Mouse (Mus musculus) testis, postnatal 10 days (tissue): ENCODE data around the gene Hist1h2bj.

ENCODE experiments used
- DNase-seq: peaks from one replicate; pipeline ENCODE4 v3.0.0; 2021; ENCODE audit warnings: low spot score

Hist1h2bj gene

DNA sequence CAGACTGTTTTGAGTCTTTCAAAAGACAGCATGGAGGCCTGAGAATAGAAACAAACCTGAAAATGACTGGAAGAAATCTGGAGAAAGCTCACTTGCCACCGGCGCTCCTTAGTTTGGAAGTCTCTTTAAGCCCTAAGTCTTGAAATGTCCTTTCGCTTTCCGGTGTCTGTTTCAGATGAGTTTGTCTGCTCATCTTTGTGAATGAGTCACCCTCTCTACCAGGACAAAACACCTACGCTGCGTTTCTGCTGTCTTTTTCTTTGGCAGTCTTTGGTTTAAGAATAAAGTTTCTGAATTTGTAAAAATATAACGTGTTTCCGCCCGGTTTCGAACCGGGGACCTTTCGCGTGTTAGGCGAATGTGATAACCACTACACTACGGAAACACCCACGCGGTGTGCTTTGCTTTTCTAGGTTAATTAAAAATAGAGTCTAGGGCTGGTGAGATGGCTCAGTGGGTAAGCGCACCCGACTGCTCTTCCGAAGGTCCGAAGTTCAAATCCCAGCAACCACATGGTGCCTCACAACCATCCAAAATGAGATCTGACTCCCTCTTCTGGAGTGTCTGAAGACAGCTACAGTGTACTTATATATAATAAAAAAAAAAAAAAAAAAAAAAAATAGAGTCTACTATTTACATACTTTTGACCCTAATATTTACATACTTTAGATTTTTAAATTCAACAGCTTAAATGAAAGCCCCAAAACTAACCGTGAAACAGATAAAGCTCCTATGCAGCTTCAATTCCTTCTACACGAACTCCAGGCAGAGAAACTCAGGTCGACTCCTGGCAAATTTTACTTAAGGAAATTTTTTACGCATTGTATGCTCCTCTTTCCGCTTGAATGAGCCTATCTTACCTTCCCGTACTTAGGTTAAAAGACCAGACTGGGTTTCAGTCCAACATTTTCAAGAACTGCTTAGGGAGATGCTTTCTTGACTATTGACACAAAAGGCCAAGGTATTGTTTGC, 27.2 kb upstream of the Hist1h2bj start:
- DNase-seq, result peak; percentile 74

DNA sequence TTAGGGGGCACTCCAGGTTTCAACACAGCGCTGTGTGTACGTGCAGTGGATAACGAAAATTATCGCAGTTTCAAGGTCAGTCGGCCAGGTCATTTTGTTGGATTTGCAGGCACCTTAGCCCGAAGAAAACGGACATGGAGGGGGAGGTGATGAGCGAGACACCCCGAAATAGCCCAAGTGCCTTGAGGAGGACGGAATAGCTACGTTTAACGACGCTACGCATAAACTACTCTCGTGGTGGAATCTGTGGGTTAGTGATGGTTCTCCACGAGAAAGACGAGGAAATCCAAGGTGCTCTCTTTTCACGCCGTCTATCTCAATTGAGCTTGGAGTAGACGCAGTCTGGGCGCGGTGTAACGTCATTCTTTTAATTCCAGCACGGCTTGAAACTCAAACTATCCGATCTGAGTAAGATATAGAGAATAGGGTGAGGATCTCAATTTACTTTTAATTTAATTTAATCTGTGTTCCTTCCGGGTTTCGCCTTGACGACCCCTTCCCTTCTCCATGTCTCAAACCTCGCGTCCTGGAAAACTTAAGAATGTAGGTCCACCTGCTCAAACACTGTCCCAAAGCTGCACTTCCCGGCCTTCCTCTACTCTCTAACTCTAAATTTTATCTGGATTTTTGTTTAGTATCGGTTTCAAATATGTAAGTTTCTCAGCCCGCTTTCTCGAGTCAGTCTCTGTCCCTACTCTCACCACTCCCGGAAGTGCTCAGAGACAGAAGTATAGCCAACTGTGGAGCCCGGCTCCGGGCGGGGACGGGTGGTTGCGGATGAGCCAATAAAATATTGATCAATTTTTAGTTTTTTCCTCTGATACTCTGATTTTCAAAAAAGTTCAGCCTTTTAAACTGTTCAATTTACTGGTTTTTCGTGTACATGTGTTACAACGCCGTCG, 22.8 kb upstream of the Hist1h2bj start:
- peak; percentile 47 for DNase-seq

DNA sequence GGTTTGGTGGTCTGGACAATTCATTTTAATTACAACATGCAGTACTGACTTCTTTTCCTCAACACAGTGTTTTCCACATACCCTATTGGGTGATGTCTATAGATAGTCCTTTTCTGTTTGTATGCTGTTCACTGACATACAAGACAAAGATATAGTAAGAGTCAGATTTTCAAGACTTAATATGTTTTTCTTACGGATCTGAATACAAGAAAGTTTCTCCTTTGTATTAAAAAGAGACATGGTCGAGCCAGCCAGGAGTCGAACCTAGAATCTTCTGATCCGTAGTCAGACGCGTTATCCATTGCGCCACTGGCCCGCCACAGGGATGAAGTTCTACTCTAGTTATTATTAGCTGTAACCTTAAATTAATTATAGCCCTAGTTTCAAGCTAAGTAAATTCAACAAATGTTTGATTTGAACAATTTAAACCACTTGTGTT, 22.1 kb upstream of the Hist1h2bj start:
- DNase-seq, result peak; percentile 71

DNA sequence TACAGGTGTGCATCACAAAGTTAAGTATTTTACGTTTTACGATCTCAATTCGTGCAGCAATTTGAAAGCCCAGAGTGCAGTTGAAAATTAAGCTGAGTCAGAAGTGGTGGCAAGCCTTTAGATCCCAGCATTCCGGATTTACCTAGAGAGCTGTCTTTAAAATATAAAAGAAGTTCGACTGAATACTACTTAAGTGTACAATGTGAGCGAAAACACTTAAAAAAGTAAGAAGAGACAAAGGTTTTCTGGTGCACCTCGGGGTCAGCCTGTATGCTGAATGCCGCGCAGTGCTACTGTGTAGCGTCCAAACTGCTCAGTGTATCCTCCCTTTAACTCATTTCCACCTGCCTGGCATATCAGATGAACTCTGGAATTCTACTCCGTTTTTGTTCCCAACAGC, 21.4 kb upstream of the Hist1h2bj start:
- DNase-seq, result no peak

DNA sequence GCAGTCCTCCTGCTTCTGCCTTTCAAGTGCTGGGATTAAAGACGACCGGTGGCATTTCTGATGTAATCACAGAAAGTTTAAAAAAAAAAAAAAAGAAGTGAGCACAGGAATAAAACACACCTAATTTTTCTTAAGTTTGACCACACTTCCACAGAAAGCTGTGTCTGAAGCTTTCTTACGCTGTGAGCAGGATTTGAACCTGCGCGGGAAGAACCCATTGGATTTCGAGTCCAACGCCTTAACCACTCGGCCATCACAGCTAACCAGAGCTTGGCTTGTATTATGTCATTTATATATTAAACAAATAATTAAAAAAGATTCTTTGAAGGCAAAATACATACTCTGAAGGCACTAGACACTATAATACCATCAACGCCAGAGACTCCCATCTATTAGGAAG, 20.8 kb upstream of the Hist1h2bj start:
- peak; percentile 82 for DNase-seq

DNA sequence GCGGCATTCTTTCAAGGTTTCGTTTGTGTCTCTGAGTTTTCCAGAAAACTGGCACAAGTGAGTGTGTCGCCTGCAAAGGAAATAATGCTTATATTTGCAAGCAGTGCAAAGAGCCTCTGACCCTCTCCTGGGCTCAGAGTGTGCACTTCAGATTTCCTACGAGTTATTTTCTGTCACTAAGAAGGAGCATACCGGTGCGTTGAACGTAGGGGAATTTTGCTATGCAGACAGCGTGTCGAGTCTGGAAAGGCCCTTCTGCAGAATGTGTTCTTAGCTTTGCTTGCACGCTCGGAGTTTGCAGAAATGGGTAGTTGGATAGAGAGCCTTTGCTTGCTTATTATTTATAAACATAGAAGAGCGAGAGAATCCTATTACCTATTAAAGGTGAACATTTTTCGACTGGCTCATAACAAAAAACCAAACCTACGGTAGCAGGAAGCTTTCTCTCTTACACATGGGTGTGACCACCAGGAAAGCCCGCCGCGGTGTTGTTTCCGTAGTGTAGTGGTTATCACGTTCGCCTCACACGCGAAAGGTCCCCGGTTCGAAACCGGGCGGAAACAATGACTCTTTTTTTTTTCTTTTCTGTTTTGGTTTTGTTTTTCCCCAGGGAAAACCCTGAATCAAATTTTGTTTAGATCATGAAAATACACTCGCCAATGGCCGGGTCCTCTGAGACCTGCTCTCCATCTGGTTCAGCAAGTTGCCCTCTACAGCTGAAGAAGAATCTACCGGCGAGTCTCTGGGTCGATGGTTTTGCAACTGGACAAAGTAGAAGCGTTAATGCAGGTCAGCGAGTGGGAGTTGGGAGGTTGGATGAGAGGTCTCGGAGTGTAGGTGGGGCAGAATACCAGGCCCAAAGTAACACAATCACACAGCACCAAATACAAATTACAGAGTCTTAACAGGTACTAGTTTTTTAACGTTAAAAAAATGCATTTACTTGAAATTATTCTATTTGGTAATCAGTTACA, 16.7 kb upstream of the Hist1h2bj start:
- peak; percentile 91 for DNase-seq

DNA sequence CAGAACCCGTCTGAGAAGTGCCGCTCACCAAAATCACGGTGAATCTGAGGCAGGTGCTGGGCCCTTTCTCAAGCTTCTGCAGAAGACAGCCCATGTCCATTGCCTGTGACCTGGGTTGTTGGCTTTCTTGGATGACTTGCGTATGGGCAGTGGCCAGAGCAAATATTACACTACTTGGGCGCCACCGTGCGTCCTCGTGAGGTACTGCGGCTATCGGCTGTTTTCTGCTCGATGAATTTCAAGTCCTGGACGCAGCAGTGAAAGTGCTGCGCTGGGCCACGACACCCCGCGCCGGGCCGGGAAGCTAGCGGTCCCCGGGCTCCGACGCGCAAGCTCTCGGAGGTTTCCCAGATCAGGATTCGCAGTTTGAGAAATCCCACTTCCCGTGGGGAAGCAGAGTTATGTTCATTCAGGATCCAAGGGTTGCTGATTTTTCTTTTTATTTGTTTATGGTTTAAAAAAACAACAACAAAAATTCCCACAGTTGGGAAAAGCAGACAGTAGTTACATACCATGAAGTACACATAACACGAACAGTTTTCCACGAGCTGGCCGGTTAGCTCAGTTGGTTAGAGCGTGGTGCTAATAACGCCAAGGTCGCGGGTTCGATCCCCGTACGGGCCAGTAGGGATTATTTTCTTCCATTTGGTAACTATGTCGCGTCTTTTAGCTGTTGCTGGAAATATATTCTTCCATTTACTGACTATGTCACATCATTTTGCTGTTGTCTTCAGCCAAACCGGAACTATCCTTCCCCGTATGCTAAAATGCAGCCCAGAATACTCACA, 14.1 kb upstream of the Hist1h2bj start:
- peak; percentile 96 for DNase-seq

DNA sequence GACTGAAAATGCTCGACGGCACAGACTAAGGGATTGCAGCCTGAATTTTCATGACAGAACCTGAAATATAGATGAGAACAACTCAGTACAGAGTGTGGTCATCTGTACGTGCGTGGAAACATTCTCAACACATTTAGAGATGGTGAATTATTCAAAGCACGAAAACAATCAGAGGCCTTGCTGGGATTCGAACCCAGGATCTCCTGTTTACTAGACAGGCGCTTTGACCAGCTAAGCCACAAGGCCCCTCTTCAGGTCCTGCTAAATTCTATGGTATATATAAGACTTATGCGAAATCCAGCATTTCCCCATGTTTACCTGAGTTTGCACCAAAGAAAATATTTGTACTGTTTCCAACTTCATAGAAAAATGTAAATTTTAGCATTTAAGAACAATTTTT, 13.1 kb upstream of the Hist1h2bj start:
- no peak for DNase-seq

DNA sequence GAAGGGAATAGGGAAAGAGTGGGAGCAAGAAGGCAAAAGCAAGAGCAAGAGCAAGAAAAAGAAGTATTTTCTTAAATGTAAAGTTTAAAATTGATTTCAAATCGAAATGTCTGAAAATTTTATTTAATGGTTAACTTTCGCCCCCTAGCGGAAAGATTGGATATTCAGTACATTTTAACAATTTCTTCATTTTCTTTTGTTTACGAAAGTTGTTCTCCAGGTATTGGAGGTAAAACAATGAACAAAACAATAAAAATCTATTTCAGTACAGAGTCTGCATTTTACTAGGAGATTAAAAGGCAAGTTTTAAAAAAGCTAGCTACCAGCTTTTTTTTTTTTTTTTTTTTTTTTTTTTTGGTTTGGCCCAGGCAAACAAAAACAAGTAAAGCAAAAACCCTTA, 12.5 kb upstream of the Hist1h2bj start:
- DNase-seq, result no peak

DNA sequence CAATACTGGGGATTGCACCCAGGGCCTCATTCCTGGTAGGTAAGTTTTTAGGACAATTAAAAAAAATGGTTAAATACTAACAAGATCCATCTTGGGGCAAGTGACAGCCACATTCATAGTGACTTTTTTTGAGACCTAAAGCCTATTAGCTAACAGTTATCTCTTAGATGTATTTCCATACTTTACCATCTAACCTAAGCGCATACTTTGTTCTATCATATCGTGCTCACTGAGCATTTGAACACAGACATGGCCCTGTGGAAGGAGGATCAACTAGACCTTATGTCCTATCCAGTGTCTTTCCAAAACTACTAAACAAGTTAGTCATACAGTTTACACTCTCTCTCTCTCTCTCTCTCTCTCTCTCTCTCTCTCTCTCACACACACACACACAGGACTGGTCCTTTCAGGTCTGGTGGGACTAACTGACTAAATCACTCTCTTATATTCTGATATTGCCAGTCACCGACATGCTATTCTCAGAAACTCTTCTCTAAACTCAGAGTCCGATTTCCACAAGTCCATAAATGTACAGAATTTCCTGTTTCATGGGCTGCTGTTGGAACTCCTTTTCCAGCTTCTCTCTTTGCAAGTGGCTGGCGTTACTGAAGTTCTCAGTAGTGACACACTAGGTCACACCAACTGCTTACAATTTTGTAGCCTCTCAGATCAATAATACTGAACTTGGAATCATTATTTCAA, 9.1 kb upstream of the Hist1h2bj start:
- DNase-seq, result no peak

DNA sequence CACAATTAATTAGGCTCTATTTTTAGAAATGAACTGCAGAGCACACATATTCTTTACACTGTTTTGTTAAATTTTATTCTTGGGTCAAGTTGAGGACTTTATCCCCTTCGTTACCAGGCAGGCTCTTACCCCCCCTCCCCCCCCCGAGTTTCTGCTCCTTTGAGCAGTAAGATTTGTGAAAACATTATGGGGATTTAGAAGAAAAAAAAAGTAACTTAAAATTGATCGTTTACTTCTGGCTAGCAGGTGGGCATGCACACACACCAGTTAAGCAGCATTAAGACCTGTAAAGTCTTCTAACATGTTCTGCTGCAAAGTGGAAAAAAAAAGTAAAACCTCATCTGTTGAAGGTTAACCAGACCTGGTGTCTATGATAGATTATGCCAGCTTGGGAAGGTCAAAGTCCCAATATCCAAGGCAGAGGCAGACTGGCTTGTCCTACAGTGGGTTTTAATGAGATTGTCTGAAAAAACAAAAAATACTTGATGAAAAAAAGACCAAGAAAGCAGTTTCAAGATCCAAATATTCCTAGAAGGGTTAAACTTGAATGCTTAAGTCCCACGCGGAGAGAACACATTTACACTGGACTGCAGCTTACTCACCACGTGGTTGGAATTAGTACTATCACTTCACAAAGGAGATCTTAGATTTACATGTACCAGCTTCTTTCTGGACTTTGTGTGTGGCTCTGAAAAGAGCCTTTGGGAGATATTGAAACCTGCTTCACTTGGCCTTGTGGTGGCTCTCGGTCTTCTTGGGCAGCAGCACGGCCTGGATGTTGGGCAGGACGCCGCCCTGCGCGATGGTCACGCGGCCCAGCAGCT, 8.4 kb upstream of the Hist1h2bj start:
- DNase-seq, result no peak

DNA sequence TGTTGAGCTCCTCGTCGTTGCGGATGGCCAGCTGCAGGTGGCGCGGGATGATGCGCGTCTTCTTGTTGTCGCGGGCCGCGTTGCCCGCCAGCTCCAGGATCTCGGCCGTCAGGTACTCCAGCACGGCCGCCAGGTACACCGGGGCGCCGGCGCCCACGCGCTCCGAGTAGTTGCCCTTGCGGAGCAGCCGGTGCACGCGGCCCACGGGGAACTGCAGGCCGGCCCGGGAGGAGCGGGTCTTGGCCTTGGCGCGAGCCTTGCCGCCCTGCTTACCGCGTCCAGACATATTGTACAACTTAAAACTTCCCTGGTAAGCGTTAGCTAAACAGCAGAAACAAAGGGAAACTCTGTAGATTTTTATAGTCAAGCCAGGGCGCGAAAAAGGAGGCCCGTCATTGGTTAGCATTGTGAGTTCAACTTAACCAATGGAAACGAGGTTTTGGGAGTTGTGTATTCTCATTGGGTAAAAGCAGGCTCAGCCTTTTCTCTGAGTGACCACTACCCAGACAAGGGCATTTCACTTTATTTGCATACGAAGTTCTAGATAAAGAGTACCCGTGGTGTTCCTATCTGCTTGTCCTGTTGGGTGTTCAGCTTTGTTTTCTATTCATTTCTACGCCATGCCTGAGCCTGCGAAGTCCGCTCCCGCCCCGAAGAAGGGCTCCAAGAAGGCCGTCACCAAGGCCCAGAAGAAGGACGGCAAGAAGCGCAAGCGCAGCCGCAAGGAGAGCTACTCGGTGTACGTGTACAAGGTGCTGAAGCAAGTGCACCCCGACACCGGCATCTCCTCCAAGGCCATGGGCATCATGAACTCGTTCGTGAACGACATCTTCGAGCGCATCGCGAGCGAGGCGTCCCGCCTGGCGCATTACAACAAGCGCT, 7.5 kb upstream of the Hist1h2bj start, which contains the start of the genes Hist1h2ah and Hist1h2bk:
Gene Hist1h2ah, minus strand, starts transcription at position 302 of the 882 bp plus-strand sequence.
Gene Hist1h2bk, plus strand, starts transcription at position 604 of the 882 bp plus-strand sequence.
- DNase-seq, result peak; percentile 77

DNA sequence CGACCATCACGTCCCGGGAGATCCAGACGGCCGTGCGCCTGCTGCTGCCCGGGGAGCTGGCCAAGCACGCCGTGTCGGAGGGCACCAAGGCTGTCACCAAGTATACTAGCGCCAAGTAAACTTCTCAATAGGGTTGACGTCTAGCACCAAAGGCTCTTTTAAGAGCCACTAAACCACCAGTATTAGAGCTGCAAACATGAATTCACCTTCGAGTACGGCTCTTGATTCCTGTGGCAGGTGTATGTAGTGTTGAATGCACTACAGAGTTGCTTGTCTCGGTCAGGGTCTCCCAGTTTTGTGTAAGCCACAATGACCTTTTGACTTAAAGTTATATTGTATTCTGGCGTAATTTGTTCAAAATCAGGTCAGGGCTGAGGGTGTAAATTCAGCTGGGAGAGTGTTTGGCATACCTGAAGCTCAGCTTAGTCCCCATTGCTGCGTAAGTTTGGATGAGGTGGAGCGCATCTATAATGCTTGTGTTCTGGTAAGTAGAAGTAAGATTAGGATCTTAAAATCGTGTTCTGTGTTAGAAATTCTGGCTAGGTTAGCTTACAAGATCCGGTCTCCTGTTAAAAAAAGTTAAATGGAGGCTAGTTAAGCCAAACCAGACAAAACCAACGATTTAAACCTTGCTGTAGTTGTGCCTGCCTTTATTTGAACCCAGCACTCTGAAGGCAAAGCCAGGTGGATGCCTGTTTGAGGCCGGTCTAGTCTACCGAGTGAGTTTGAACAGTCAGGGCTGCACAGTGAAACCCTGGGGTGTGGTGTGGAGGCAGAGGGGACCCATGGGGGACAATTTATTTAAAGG, 6.7 kb upstream of the Hist1h2bj start:
- DNase-seq, result no peak

DNA sequence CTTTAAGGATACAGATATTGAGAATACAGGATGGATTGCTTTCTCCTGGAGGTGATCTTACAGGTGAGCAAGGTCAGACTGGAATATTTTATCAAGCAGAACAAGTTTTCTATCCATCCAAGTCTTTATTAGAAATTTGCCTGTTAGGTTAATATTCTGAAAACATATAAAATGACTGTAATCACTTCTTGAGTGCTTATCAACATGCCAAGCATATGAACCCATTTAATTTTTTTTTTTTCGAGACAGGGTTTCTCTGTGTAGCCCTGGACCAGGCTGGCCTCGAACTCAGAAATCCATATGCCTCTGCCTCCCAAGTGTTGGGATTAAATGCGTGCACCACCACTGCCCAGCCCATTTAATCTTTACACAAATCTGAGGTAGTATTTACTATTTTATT, 6.0 kb upstream of the Hist1h2bj start:
- no peak for DNase-seq

DNA sequence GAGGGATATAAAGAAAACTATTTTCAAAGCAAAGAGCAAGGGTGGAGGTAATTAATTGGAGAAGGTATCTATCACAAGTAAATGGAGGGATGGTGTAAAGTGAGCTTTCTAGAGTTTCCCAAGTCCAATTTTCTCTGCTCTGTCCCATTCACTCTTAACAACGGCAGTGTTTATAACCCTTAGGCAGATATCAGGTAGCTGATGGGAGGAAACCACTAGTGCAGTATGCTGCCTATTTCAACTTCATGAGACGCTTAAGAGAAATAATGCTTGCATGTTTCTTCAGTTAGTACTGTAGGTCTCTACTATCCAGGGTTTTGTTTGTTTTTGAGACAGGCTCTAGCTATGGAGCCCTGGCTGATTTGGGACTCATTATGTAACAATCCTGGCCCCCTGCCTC, 5.6 kb upstream of the Hist1h2bj start:
- DNase-seq, result no peak

DNA sequence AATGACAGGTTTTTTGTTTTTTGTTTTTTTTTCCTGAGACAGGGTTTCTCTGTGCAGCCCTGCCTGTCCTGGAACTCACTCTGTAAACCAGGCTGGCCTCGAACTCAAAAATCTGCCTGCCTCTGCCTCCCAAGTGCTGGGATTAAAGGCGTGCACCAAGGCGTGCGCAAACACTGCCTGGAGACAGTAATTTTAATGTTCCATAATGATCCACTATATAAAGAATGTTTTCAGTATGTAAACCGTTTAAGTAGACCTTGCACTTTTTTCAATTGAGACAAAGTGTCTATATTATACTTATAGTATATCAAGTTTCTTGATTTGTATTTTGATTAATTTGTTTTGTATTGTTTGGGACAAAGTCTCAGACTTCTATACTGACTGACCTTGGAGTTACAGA, 3.6 kb upstream of the Hist1h2bj start:
- DNase-seq, result no peak

DNA sequence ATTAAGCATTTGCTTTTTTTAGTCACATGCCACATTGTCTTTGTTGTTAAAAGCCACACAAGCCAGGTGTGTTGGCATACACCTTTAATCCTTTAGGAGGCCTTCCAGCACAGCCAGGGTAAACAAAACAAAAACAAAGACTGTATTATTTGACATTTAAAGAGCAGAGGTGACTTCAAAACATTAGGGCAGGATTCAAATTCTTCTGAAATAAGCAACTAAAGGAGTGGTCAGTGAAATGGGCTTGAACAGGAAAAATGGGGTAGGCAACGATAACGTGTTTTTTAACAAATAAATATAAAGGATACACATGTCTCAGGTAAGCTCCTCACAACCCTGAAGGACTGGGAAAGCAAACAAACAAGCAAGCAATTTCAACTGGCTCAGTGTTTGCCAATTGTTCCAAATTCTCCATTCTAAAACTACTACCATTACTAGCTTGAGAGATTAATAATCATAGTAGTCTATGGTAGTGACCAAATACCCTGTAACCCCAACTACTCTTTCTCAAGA, 3.0 kb upstream of the Hist1h2bj start:
- no peak for DNase-seq
